Mouse (Mus musculus) lung, postnatal 0 days (tissue): ENCODE measurements at regions not wholly inside any gene's neighbourhood (a gene's known extent, or its start where the extent isn't known, plus 50 kb on each side); places are given as distances from the start of the nearest gene placed in this dataset.

Source experiments
- CTCF ChIP-seq: IDR thresholded peaks from 2 replicates; pipeline ENCODE4 v1.5.1; 2016; ENCODE audit warnings: antibody characterized with exemption, mild to moderate bottlenecking
- EP300 ChIP-seq: IDR thresholded peaks from 2 replicates; pipeline ENCODE4 v1.6.1; 2016; ENCODE audit warnings: antibody characterized with exemption, mild to moderate bottlenecking, control low read depth

- no peak for TF ChIP-seq CTCF
- TF ChIP-seq EP300 = no peak
Observed at GRCm38 (mm10) chr3:9345885-9346284, 264.0 kb downstream of the Zfp704 start.
